Mouse (Mus musculus) G1E-ER4 (cell line): ENCODE data around the gene Slc22a4. TPM values are rescaled to one million over a fixed set of nuclear protein-coding genes. Genes with fewer than 3 reads are reported as not detected.

Source experiments
- GATA1 ChIP-seq: IDR thresholded peaks from one replicate; pipeline ENCODE4 v1.8.0; 2012; ENCODE audit warnings: low read length, inconsistent platforms
- polyA plus RNA-seq: library from polyadenylated mRNA; stranded (reverse); fragments of >175 nt; gene quantifications from 2 replicates; pipeline ENCODE4 v1.2.3, GENCODE M21; 2012

The Slc22a4 gene
- polyA plus RNA-seq = 0.09 and 0.22 TPM in 2 replicates

- no peak for TF ChIP-seq GATA1
These were observed at the start of gene Slc22a4 for GRCm38 (mm10) chr11:54028044-54028951. Gene Slc22a4 (minus strand): TSS chr11:54028090.

GRCm38 (mm10) chr11:54076101-54076500 is 48.2 kb upstream of the Slc22a4 start:
- TF ChIP-seq GATA1 = no peak

GRCm38 (mm10) chr11:54075353-54075752 is 47.5 kb upstream of the Slc22a4 start:
- no peak for TF ChIP-seq GATA1

GRCm38 (mm10) chr11:54073291-54073690 is 45.4 kb upstream of the Slc22a4 start:
- no peak for TF ChIP-seq GATA1

- no peak for TF ChIP-seq GATA1
These were observed 44.0 kb upstream of the Slc22a4 start for GRCm38 (mm10) chr11:54071726-54072445.

- no peak for TF ChIP-seq GATA1
These were observed 40.9 kb upstream of the Slc22a4 start, which contains the start of gene Pdlim4 for GRCm38 (mm10) chr11:54068520-54069371. Gene Pdlim4 (minus strand): TSS chr11:54069014.

- no peak for TF ChIP-seq GATA1
These were observed 40.2 kb upstream of the Slc22a4 start for GRCm38 (mm10) chr11:54067996-54068519.

- TF ChIP-seq GATA1 = no peak
These were observed 39.6 kb upstream of the Slc22a4 start for GRCm38 (mm10) chr11:54067318-54067995.

GRCm38 (mm10) chr11:54066400-54066799 is 38.5 kb upstream of the Slc22a4 start:
- no peak for TF ChIP-seq GATA1

- TF ChIP-seq GATA1 = no peak
These were observed 38.0 kb upstream of the Slc22a4 start for GRCm38 (mm10) chr11:54065915-54066178.

- TF ChIP-seq GATA1 = no peak
These were observed 37.4 kb upstream of the Slc22a4 start for GRCm38 (mm10) chr11:54065106-54065914.

GRCm38 (mm10) chr11:54064412-54064978 is 36.6 kb upstream of the Slc22a4 start:
- no peak for TF ChIP-seq GATA1

GRCm38 (mm10) chr11:54063472-54063775 is 35.5 kb upstream of the Slc22a4 start:
- TF ChIP-seq GATA1 = no peak
